Mouse (Mus musculus) kidney, embryonic 15.5 days (tissue): ENCODE measurements around the gene Ankfy1. TPM values are rescaled to one million over a fixed set of nuclear protein-coding genes. Genes with fewer than 3 reads are reported as not detected.
"Not testable (repeated sequence)": the region's sequence is repeated elsewhere in the genome, so short reads cannot be mapped to it uniquely, and the experiment has no call there.

Source experiments
- ATAC-seq: fragments of 200-750 bp; cut with Nextera tagmentation; replicated peaks from 2 replicates; pipeline ENCODE4 v1.8.0; 2017; ENCODE audit warnings: moderate TSS enrichment; ENCODE audit not compliant: low FRiP score
- H3K27ac ChIP-seq: fragments of 300-500 bp; sonication (generic); 2 replicates; pipeline ENCODE4 v1.5.1; 2015; ENCODE audit warnings: mild to moderate bottlenecking, inconsistent platforms
- H3K27me3 ChIP-seq: fragments of 300-500 bp; sonication (generic); 2 replicates; pipeline ENCODE4 v1.6.1; 2015; ENCODE audit warnings: inconsistent platforms
- H3K36me3 ChIP-seq: fragments of 300-500 bp; sonication (generic); 2 replicates; pipeline ENCODE4 v1.6.1; 2015; ENCODE audit warnings: inconsistent platforms
- H3K4me1 ChIP-seq: fragments of 300-500 bp; sonication (generic); 2 replicates; pipeline ENCODE4 v1.6.1; 2015; ENCODE audit warnings: inconsistent platforms
- H3K4me2 ChIP-seq: fragments of 300-500 bp; sonication (generic); 2 replicates; pipeline ENCODE4 v1.6.1; 2015; ENCODE audit warnings: moderate library complexity, mild to moderate bottlenecking, inconsistent platforms
- H3K4me3 ChIP-seq: fragments of 300-500 bp; sonication (generic); replicated peaks from 2 replicates; pipeline ENCODE4 v1.5.1; 2015; ENCODE audit warnings: mild to moderate bottlenecking, inconsistent platforms
- H3K9ac ChIP-seq: fragments of 300-500 bp; sonication (generic); 2 replicates; pipeline ENCODE4 v1.6.1; 2015; ENCODE audit warnings: mild to moderate bottlenecking, inconsistent platforms
- H3K9me3 ChIP-seq: fragments of 300-500 bp; sonication (generic); replicated peaks from 2 replicates; pipeline ENCODE4 v1.6.1; 2016; ENCODE audit warnings: inconsistent platforms
- WGBS: fragments of 180-500 bp; shearing (Covaris S2); methylation state at CpG from one replicate; pipeline ENCODE4 v1.1.7; 2015; ENCODE audit warnings: mixed read lengths; 5-methylcytosine and 5-hydroxymethylcytosine counted together
- polyA plus RNA-seq: library from polyadenylated mRNA; unstranded; fragments of >200 nt; fragmentation: Nextera tagmentation; extraction: Ambion mirVana; gene quantifications from 2 replicates; pipeline ENCODE4 v1.2.1, GENCODE M21; 2015

Ankfy1 gene
- polyA plus RNA-seq, 1 experiment from 2014 or later: 23.7 TPM

- H3K4me3 ChIP-seq: no peak overlapping the region
- no peaks in the 10 kb centered on the region for H3K9me3 ChIP-seq
- H3K9ac ChIP-seq: no peak overlapping the region
- H3K4me2 ChIP-seq: no peak overlapping the region
- H3K27ac ChIP-seq: 0 out of 2 replicates have a peak overlapping the region, but pooled peaks have one; percentile 11
- ATAC-seq: no peak
- H3K27me3 ChIP-seq: no peaks in the 10 kb centered on the region
- H3K4me1 ChIP-seq: no peaks in the 10 kb centered on the region
- WGBS: 87% methylated on average over 3 of the region's 3 CpGs
- H3K36me3 ChIP-seq: peaks cover 39% of the 10 kb centered on the region
Measured at GRCm38 (mm10) chr11:72769061-72769460, 79.3 kb downstream of the Ankfy1 start.

- WGBS: 95% methylated on average over 3 of the region's 3 CpGs
- Histone ChIP-seq H3K27ac (no peak overlapping the region), H3K9me3 (no peaks in the 10 kb centered on the region), H3K36me3 (peaks cover 32% of the 10 kb centered on the region), H3K4me1 (no peaks in the 10 kb centered on the region), H3K9ac (no peak overlapping the region), H3K4me3 (no peak overlapping the region), H3K27me3 (no peaks in the 10 kb centered on the region), H3K4me2 (no peak overlapping the region)
- no peak for ATAC-seq
Measured at GRCm38 (mm10) chr11:72770324-72770723, 80.5 kb downstream of the Ankfy1 start.

DNA sequence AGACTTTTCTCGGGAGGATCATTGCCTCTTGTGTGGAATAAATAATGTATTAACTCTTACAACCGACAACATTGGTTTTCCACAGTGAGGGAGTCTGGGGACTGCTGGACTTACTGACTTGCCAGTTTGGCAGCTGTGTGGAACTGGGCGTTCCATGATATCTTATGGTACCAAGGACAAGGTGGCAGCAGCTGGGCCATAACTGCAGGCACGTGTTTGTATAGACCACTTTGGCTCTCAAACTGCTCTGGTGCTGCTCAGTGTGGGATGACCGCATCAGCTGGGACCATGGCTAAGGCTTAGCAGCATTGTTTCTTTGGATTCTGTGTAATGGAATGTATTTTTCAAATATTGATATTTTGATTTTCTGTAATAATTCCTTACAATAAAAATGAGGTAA is 81.0 kb downstream of the Ankfy1 start:
- no peaks in the 10 kb centered on the region for H3K9me3 ChIP-seq
- no peak overlapping the region for H3K4me3 ChIP-seq
- no peak overlapping the region for H3K9ac ChIP-seq
- H3K27ac ChIP-seq: no peak overlapping the region
- no peak overlapping the region for H3K4me2 ChIP-seq
- H3K4me1 ChIP-seq: no peaks in the 10 kb centered on the region
- WGBS: 84% methylated on average over 5 of the region's 5 CpGs
- H3K36me3 ChIP-seq: peaks cover 32% of the 10 kb centered on the region
- no peak for ATAC-seq
- no peaks in the 10 kb centered on the region for H3K27me3 ChIP-seq

GRCm38 (mm10) chr11:72771461-72771860 is 81.7 kb downstream of the Ankfy1 start:
- no peak overlapping the region for H3K4me2 ChIP-seq
- peaks cover 32% of the 10 kb centered on the region for H3K36me3 ChIP-seq
- H3K9me3 ChIP-seq: no peaks in the 10 kb centered on the region
- ATAC-seq: no peak
- no peaks in the 10 kb centered on the region for H3K27me3 ChIP-seq
- H3K27ac ChIP-seq: no peak overlapping the region
- no peak overlapping the region for H3K4me3 ChIP-seq
- H3K4me1 ChIP-seq: no peaks in the 10 kb centered on the region
- H3K9ac ChIP-seq: no peak overlapping the region
- WGBS: 64% methylated on average over 4 of the region's 4 CpGs

DNA sequence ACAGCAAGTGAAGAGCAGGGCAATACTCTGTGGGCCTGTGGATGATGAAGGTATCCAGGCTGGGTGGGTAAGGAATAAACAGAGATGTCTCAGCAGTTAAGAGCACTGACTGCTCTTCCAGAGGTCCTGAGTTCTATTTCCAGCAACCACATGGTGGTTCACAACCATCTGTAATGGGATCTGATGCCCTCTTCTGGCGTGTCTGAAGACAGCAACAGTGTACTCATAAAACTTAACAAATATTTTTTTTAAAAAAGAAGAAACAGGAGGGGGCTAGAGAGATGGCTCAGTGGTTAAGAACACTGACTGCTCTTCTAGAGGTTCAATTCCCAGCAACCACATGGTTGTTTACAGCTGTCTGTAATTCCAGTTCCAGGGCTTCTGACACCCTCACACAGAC is 82.8 kb downstream of the Ankfy1 start:
- not testable (repeated sequence) for H3K9me3 ChIP-seq, H3K4me1 ChIP-seq, H3K4me2 ChIP-seq, H3K9ac ChIP-seq, H3K27ac ChIP-seq, ATAC-seq, H3K27me3 ChIP-seq, H3K4me3 ChIP-seq
- 18% methylated on average over 1 of the region's 1 CpGs for WGBS
- H3K36me3 ChIP-seq: peaks cover 26% of the 10 kb centered on the region

DNA sequence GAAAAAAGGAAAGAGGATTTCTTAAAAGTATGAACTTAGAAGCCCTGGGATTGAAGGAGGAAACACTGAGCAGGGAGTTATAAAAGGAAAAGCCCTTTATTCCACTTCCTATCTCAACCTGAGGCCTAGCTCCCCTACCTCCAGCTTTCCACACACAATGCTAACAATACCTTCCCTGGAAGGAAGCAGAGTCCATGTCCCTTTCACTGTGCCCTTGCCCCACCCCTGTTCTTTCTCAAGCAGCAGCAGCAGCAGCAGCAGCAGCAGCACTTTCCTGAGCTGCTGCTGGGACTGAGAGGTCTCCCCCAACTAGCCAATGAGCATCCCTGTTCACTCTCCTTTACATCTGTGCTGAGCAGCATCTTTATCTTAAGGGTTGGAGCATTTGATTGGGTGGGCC is 89.2 kb downstream of the Ankfy1 start:
- H3K4me3 ChIP-seq: no peak overlapping the region
- no peak for ATAC-seq

DNA sequence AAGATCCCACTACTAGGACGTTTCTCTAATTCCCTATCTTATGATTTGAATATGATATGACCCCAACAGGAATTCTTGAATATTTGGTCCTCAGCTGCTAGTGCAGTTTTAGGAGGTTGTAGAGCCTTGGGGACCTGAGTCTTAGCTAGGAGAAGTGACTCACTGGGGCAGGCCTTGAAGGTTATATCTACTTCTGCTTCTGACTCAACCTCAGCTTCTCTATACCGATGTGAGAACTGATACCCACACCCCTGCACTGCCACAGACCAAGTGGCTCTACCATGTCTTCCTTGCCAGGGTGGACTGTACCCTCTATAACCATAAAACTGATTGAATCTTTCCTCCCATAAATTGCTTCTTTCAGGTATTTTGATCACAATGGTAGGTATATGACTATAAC is 92.3 kb downstream of the Ankfy1 start:
- no peaks in the 10 kb centered on the region for H3K4me1 ChIP-seq
- no peak for ATAC-seq
- H3K4me3 ChIP-seq: no peak overlapping the region
- no peaks in the 10 kb centered on the region for H3K36me3 ChIP-seq
- H3K9ac ChIP-seq: no peak overlapping the region
- no peak overlapping the region for H3K27ac ChIP-seq
- 76% methylated on average over 2 of the region's 2 CpGs for WGBS
- H3K27me3 ChIP-seq: no peaks in the 10 kb centered on the region
- no peaks in the 10 kb centered on the region for H3K9me3 ChIP-seq
- H3K4me2 ChIP-seq: no peak overlapping the region

More for the DNA sequence above, 89.2 kb downstream of the Ankfy1 start:
- Histone ChIP-seq H3K27ac (no peak overlapping the region), H3K36me3 (no peaks in the 10 kb centered on the region), H3K9me3 (no peaks in the 10 kb centered on the region), H3K4me1 (no peaks in the 10 kb centered on the region), H3K27me3 (no peaks in the 10 kb centered on the region), H3K9ac (no peak overlapping the region), H3K4me2 (no peak overlapping the region)

GRCm38 (mm10) chr11:72782503-72782902 is 92.7 kb downstream of the Ankfy1 start:
- 82% methylated on average over 3 of the region's 3 CpGs for WGBS
- H3K9me3 ChIP-seq: no peaks in the 10 kb centered on the region
- no peak overlapping the region for H3K4me2 ChIP-seq
- no peaks in the 10 kb centered on the region for H3K4me1 ChIP-seq
- H3K36me3 ChIP-seq: no peaks in the 10 kb centered on the region
- H3K4me3 ChIP-seq: no peak overlapping the region
- ATAC-seq: no peak
- no peak overlapping the region for H3K9ac ChIP-seq
- H3K27ac ChIP-seq: no peak overlapping the region
- H3K27me3 ChIP-seq: no peaks in the 10 kb centered on the region

GRCm38 (mm10) chr11:72792033-72792432 is 102.2 kb downstream of the Ankfy1 start:
- H3K9me3 ChIP-seq: no peaks in the 10 kb centered on the region
- H3K27me3 ChIP-seq: no peaks in the 10 kb centered on the region
- no peaks in the 10 kb centered on the region for H3K36me3 ChIP-seq
- H3K9ac ChIP-seq: no peak overlapping the region
- H3K4me2 ChIP-seq: no peak overlapping the region
- no peak overlapping the region for H3K27ac ChIP-seq
- no peak for ATAC-seq
- no peak overlapping the region for H3K4me3 ChIP-seq
- H3K4me1 ChIP-seq: peaks cover 8% of the 10 kb centered on the region

DNA sequence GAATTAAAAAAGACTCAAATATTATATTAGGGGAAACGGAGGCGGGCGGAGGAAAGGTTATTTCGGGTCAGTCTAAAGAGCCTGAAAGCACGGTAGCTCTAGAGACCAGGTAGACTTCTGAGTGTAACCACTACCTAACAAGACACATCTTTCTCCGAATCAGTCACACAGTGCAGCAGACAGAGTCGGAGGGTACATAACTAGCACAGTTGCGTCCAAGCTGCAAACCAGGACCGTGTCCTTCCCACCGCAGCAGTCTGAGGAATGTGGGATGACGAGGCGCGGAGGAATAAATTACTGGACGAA is 105.3 kb downstream of the Ankfy1 start:
- H3K4me2 ChIP-seq: peak overlapping the region; percentile 88
- H3K27me3 ChIP-seq: no peaks in the 10 kb centered on the region
- peak overlapping the region; percentile 83 for H3K9ac ChIP-seq
- no peaks in the 10 kb centered on the region for H3K36me3 ChIP-seq
- H3K4me1 ChIP-seq: peaks cover 19% of the 10 kb centered on the region
- H3K27ac ChIP-seq: peak overlapping the region; percentile 88
- no peaks in the 10 kb centered on the region for H3K9me3 ChIP-seq
- ATAC-seq: peak; percentile 34
- WGBS: 20% methylated on average over 14 of the region's 14 CpGs
- H3K4me3 ChIP-seq: peak overlapping the region; percentile 99

DNA sequence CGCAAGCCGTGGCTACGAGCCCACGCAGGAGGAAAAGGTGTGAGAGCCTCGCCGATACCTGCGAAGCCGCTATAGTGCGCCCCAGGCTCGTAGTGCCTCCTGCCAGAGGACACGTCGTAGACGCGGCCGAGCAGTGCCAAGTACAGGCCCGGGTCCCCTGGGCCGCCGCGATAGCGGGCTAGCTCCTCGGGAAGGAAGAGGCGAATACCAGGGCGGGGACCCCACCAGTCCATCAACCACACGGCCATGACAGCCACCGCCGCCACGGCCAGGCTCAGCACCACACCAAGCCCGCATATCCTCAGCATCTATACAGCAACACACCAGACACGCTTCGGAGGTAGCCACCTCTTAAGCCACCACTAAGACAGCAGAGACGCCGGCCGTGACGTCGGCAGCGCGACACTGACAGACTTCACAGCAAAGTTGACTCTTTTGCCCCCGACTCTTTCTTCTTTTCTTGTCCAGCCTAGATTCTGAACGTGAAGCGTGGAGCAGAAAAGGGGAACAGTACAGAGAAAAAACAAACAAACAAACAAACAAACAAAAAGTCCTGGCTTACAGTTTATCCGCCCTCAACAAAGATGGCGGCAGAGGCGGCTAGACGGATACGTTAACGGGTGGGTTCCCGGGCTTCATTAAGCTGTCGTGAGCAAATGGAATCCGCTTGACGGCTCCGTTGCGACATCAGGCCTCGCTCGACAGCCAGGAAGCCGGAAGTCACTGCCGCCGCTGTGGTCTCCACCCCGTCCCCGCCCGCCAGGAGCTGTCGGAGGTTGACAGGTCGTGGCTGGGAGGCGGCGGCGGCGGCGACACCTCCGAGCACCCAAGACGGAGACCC is 105.9 kb downstream of the Ankfy1 start, which contains the start of the genes Cyb5d2 and Zzef1:
TSS of gene Cyb5d2 (minus strand) at position 688 of the 841 bp plus-strand sequence.
TSS of gene Zzef1 (plus strand) at position 772 of the 841 bp plus-strand sequence.
- Histone ChIP-seq H3K9me3 (no peaks in the 10 kb centered on the region), H3K36me3 (no peaks in the 10 kb centered on the region), H3K4me2 (peak within 1 kb of the TSS; percentile 88), H3K4me1 (peaks cover 19% of the 10 kb centered on the region), H3K27me3 (no peaks in the 10 kb centered on the region), H3K4me3 (peak within 1 kb of the TSS; percentile 99), H3K27ac (peak within 1 kb of the TSS; percentile 88), H3K9ac (peak within 1 kb of the TSS; percentile 83)
- peak; percentile 95 for ATAC-seq
- WGBS: under 1% methylated on average over 69 of the region's 69 CpGs

- peak; percentile 61 for ATAC-seq
- Histone ChIP-seq H3K27ac (0 out of 2 replicates have a peak overlapping the region, but pooled peaks have one; percentile 88), H3K4me2 (peak overlapping the region; percentile 88), H3K27me3 (no peaks in the 10 kb centered on the region), H3K9ac (peak overlapping the region; percentile 83), H3K4me3 (peak overlapping the region; percentile 99), H3K36me3 (no peaks in the 10 kb centered on the region), H3K9me3 (no peaks in the 10 kb centered on the region), H3K4me1 (peaks cover 19% of the 10 kb centered on the region)
- under 1% methylated on average over 42 of the region's 42 CpGs for WGBS
Measured at GRCm38 (mm10) chr11:72796296-72796687, 106.5 kb downstream of the Ankfy1 start.
